Mouse (Mus musculus) neural tube, embryonic 15.5 days (tissue): ENCODE data around the gene Dtx3. TPM values are rescaled to one million over a fixed set of nuclear protein-coding genes. Genes with fewer than 3 reads are reported as not detected.
"Not testable (repeated sequence)": the region's sequence is repeated elsewhere in the genome, so short reads cannot be mapped to it uniquely, and the experiment has no call there.

Experiments used
- ATAC-seq: fragments of 200-750 bp; cut with Nextera tagmentation; 2 replicates; pipeline ENCODE4 v1.8.0; 2017; ENCODE audit warnings: mild to moderate bottlenecking, moderate TSS enrichment, moderate library complexity; ENCODE audit not compliant: low FRiP score
- H3K27ac ChIP-seq: fragments of 300-500 bp; sonication (generic); replicated peaks from 2 replicates; pipeline ENCODE4 v1.5.1; 2015; ENCODE audit warnings: mild to moderate bottlenecking, inconsistent platforms
- H3K27me3 ChIP-seq: fragments of 300-500 bp; sonication (generic); replicated peaks from 2 replicates; pipeline ENCODE4 v1.6.1; 2015; ENCODE audit warnings: inconsistent platforms
- H3K36me3 ChIP-seq: fragments of 300-500 bp; sonication (generic); 2 replicates; pipeline ENCODE4 v1.6.1; 2015; ENCODE audit warnings: inconsistent platforms
- H3K4me1 ChIP-seq: fragments of 300-500 bp; sonication (generic); 2 replicates; pipeline ENCODE4 v1.6.1; 2015; ENCODE audit warnings: inconsistent platforms
- H3K4me2 ChIP-seq: fragments of 300-500 bp; sonication (generic); 2 replicates; pipeline ENCODE4 v1.6.1; 2015; ENCODE audit warnings: inconsistent platforms, mild to moderate bottlenecking, moderate library complexity
- H3K4me3 ChIP-seq: fragments of 300-500 bp; sonication (generic); replicated peaks from 2 replicates; pipeline ENCODE4 v1.5.1; 2015; ENCODE audit warnings: mild to moderate bottlenecking, inconsistent platforms
- H3K9ac ChIP-seq: fragments of 300-500 bp; sonication (generic); replicated peaks from 2 replicates; pipeline ENCODE4 v1.6.1; 2015; ENCODE audit warnings: mild to moderate bottlenecking, inconsistent platforms
- H3K9me3 ChIP-seq: fragments of 300-500 bp; sonication (generic); replicated peaks from 2 replicates; pipeline ENCODE4 v1.6.1; 2016; ENCODE audit warnings: inconsistent platforms
- WGBS: fragments of 180-500 bp; shearing (Covaris S2); methylation state at CpG from one replicate; pipeline ENCODE4 v1.1.7; 2015; ENCODE audit warnings: mixed read lengths; 5-methylcytosine and 5-hydroxymethylcytosine counted together
- polyA plus RNA-seq: library from polyadenylated mRNA; unstranded; fragments of >200 nt; fragmentation: Nextera tagmentation; extraction: Ambion mirVana; gene quantifications from 2 replicates; pipeline ENCODE4 v1.2.1, GENCODE M21; 2015

Dtx3 gene
- polyA plus RNA-seq, 1 experiment from 2014 or later: 245 TPM

- H3K36me3 ChIP-seq: peaks cover 64% of the 10 kb centered on the region
- 84% methylated on average over 8 of the region's 8 CpGs for WGBS
- ATAC-seq: no peak
- H3K4me3 ChIP-seq: no peak overlapping the region
- H3K4me2 ChIP-seq: no peak overlapping the region
- H3K9ac ChIP-seq: no peak overlapping the region
- no peaks in the 10 kb centered on the region for H3K27me3 ChIP-seq
- no peaks in the 10 kb centered on the region for H3K9me3 ChIP-seq
- H3K4me1 ChIP-seq: peaks cover 11% of the 10 kb centered on the region
- H3K27ac ChIP-seq: no peak overlapping the region
Measured at GRCm38 (mm10) chr10:127200279-127200678, 4.8 kb upstream of the Dtx3 start.

- H3K4me2 ChIP-seq: no peak overlapping the region
- H3K4me1 ChIP-seq: peaks cover 17% of the 10 kb centered on the region
- ATAC-seq: no peak
- WGBS: 84% methylated on average over 11 of the region's 11 CpGs
- no peaks in the 10 kb centered on the region for H3K27me3 ChIP-seq
- H3K4me3 ChIP-seq: no peak overlapping the region
- no peak overlapping the region for H3K27ac ChIP-seq
- H3K9ac ChIP-seq: no peak overlapping the region
- no peaks in the 10 kb centered on the region for H3K9me3 ChIP-seq
- peaks cover 59% of the 10 kb centered on the region for H3K36me3 ChIP-seq
Measured at GRCm38 (mm10) chr10:127199474-127199873, 3.9 kb upstream of the Dtx3 start.

GRCm38 (mm10) chr10:127199068-127199467 lies 3.5 kb upstream of the Dtx3 start:
- ATAC-seq: no peak
- peaks cover 59% of the 10 kb centered on the region for H3K36me3 ChIP-seq
- H3K4me3 ChIP-seq: no peak overlapping the region
- H3K9ac ChIP-seq: no peak overlapping the region
- peak overlapping the region; percentile 9; the same call in 1 of the 2 replicates for H3K27ac ChIP-seq
- H3K4me2 ChIP-seq: no peak overlapping the region
- H3K27me3 ChIP-seq: no peaks in the 10 kb centered on the region
- H3K9me3 ChIP-seq: no peaks in the 10 kb centered on the region
- WGBS: 60% methylated on average over 5 of the region's 5 CpGs
- peaks cover 21% of the 10 kb centered on the region for H3K4me1 ChIP-seq

GRCm38 (mm10) chr10:127198492-127198891 lies 3.0 kb upstream of the Dtx3 start:
- Histone ChIP-seq H3K27ac (0 out of 2 replicates have a peak overlapping the region, but pooled peaks have one; percentile 9), H3K27me3 (no peaks in the 10 kb centered on the region), H3K4me1 (peaks cover 22% of the 10 kb centered on the region), H3K9me3 (no peaks in the 10 kb centered on the region), H3K4me3 (no peak overlapping the region), H3K36me3 (peaks cover 53% of the 10 kb centered on the region), H3K9ac (no peak overlapping the region), H3K4me2 (no peak overlapping the region)
- WGBS: 70% methylated on average over 2 of the region's 2 CpGs
- ATAC-seq: no peak

- 71% methylated on average over 11 of the region's 11 CpGs for WGBS
- Histone ChIP-seq H3K9ac (no peak overlapping the region), H3K4me2 (no peak overlapping the region), H3K4me3 (no peak overlapping the region), H3K36me3 (peaks cover 53% of the 10 kb centered on the region), H3K9me3 (no peaks in the 10 kb centered on the region), H3K4me1 (peaks cover 31% of the 10 kb centered on the region), H3K27me3 (no peaks in the 10 kb centered on the region), H3K27ac (peak overlapping the region; percentile 34)
- ATAC-seq: no peak
Measured at GRCm38 (mm10) chr10:127197505-127198110, 2.1 kb upstream of the Dtx3 start.

- Histone ChIP-seq H3K4me3 (no peak overlapping the region), H3K36me3 (peaks cover 52% of the 10 kb centered on the region), H3K4me1 (peaks cover 35% of the 10 kb centered on the region), H3K9me3 (no peaks in the 10 kb centered on the region), H3K27me3 (no peaks in the 10 kb centered on the region), H3K9ac (no peak overlapping the region), H3K4me2 (no peak overlapping the region), H3K27ac (peak overlapping the region; percentile 34; the same call in 1 of the 2 replicates)
- no peak for ATAC-seq
- WGBS: 89% methylated on average over 8 of the region's 8 CpGs
Measured at GRCm38 (mm10) chr10:127197104-127197503, 1.6 kb upstream of the Dtx3 start.

- 8% methylated on average over 5 of the region's 5 CpGs for WGBS
- Histone ChIP-seq H3K27ac (peak overlapping the region; percentile 93), H3K27me3 (no peaks in the 10 kb centered on the region), H3K9ac (peak overlapping the region; percentile 95), H3K36me3 (peaks cover 51% of the 10 kb centered on the region), H3K9me3 (no peaks in the 10 kb centered on the region), H3K4me2 (peak overlapping the region; percentile 94), H3K4me1 (peaks cover 38% of the 10 kb centered on the region), H3K4me3 (peak overlapping the region; percentile 94)
- peak; percentile 60 for ATAC-seq
Measured at GRCm38 (mm10) chr10:127196392-127196791, 864 bp upstream of the Dtx3 start.

GRCm38 (mm10) chr10:127194428-127195327 lies 850 bp downstream of the Dtx3 start:
- Histone ChIP-seq H3K27ac (peak overlapping the region; percentile 93), H3K4me3 (peak overlapping the region; percentile 94), H3K4me1 (peaks cover 54% of the 10 kb centered on the region), H3K9ac (peak overlapping the region; percentile 95), H3K27me3 (no peaks in the 10 kb centered on the region), H3K4me2 (peak overlapping the region; percentile 94), H3K36me3 (peaks cover 42% of the 10 kb centered on the region), H3K9me3 (no peaks in the 10 kb centered on the region)
- ATAC-seq: peak; percentile 46; the same call in 1 of the 2 replicates
- WGBS: 14% methylated on average over 22 of the region's 22 CpGs

- WGBS: 87% methylated on average over 9 of the region's 9 CpGs
- peaks cover 68% of the 10 kb centered on the region for H3K4me1 ChIP-seq
- ATAC-seq: no peak
Measured at GRCm38 (mm10) chr10:127193011-127193410, 2.5 kb downstream of the Dtx3 start.

GRCm38 (mm10) chr10:127192057-127192328 lies 3.5 kb downstream of the Dtx3 start:
- Histone ChIP-seq H3K36me3 (peaks cover 23% of the 10 kb centered on the region), H3K4me1 (peaks cover 78% of the 10 kb centered on the region)
- not testable (repeated sequence) for H3K4me2 ChIP-seq, H3K27me3 ChIP-seq, ATAC-seq, H3K4me3 ChIP-seq, H3K9me3 ChIP-seq, H3K9ac ChIP-seq, H3K27ac ChIP-seq
- WGBS: 90% methylated on average over 1 of the region's 1 CpGs

More at GRCm38 (mm10) chr10:127193011-127193410, 2.5 kb downstream of the Dtx3 start:
- Histone ChIP-seq H3K4me3 (no peak overlapping the region), H3K4me2 (no peak overlapping the region), H3K36me3 (peaks cover 25% of the 10 kb centered on the region), H3K27me3 (no peaks in the 10 kb centered on the region), H3K9me3 (no peaks in the 10 kb centered on the region), H3K27ac (no peak overlapping the region), H3K9ac (0 out of 2 replicates have a peak overlapping the region, but pooled peaks have one; percentile 7)

GRCm38 (mm10) chr10:127191191-127192056 lies 4.1 kb downstream of the Dtx3 start:
- H3K27me3 ChIP-seq: no peaks in the 10 kb centered on the region
- no peaks in the 10 kb centered on the region for H3K9me3 ChIP-seq
- peaks cover 75% of the 10 kb centered on the region for H3K4me1 ChIP-seq
- H3K9ac ChIP-seq: no peak overlapping the region
- H3K4me2 ChIP-seq: no peak overlapping the region; the same call in 1 of the 2 replicates
- WGBS: 84% methylated on average over 19 of the region's 19 CpGs
- H3K36me3 ChIP-seq: peaks cover 27% of the 10 kb centered on the region
- no peak overlapping the region for H3K27ac ChIP-seq
- no peak overlapping the region for H3K4me3 ChIP-seq
- no peak for ATAC-seq
